Mouse (Mus musculus): Measurements from ENCODE around the gene AI481877. TPM values are rescaled to one million over a fixed set of nuclear protein-coding genes. Genes with fewer than 3 reads are reported as not detected.

AI481877 gene
- total and polyA plus RNA-seq, 3 experiments, result not detected

DNA sequence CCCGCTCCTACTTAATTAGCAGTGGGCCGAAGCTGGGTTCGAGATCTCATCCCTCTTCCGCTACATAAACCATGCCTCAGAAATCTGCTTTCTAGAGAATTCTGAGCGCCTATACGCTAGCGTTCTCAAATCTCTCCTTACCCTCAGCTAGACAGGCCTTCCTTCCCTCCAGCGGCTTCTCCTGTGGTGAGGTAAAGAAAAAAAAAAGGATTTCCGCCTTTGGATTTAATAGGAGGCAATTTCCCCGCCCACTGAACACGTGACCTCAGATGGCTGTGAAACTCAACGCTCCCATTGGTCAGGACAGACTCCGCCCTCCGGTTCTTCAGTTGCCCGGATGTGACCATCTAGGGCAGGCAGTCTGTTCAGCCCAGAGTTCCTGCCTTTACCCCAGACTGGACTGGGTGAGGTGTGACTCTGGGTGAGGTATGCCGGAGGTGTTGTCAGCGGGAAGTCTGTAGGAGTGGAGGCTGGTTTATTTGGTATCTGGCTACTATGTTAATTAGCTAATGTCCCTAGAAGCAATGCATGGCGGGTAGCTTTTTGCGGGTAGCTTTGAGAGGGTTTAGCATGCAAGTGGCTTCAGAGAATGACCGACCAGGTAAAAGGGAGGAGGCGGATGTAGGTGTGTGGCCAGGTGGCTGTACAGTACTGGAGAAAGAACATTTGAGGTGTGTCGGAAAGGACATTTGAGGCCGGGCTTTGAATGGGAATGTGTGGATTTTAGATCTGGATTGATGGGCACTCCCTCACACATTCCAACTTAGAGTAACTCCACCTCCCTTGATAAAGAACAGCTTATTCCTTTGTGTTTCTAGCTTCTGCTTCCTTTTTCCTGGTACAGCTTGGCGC, 20.9 kb downstream of the AI481877 start:
- no peak overlapping the region for H3K27ac ChIP-seq (ENCODE audit: insufficient read depth, low read depth)

GRCm38 (mm10) chr4:59108721-59109120, 30.1 kb downstream of the AI481877 start:
- Histone ChIP-seq H3K4me2 (ENCODE audit: insufficient read depth, low read depth, poor library complexity, severe bottlenecking) (no peak overlapping the region), H3K4me1 (ENCODE audit: control insufficient read depth in 1 of 2, insufficient read depth in 2 of 2) (no peaks in the 10 kb centered on the region), H3K27me3 (replicated peaks) (no peaks in the 10 kb centered on the region), H3K9ac (ENCODE audit: insufficient read depth, low read depth) (no peak overlapping the region), H3K79me2 (replicated peaks; ENCODE audit: control insufficient read depth, extremely low read depth, insufficient read depth, poor library complexity, severe bottlenecking) (no peaks in the 10 kb centered on the region), H3K36me3 (replicated peaks in 1 of 2; ENCODE audit: control insufficient read depth in 1 of 2, insufficient read depth in 1 of 2, low read length in 1 of 2) (no peaks in the 10 kb centered on the region), H3K27ac (ENCODE audit: insufficient read depth, low read depth) (no peak overlapping the region), H3K4me3 (replicated peaks in 1 of 3; ENCODE audit: low read depth in 2 of 3, low read length in 2 of 3, poor library complexity in 1 of 3) (no peak overlapping the region), H3K9me3 (replicated peaks; ENCODE audit: low read length) (no peaks in the 10 kb centered on the region)
- DNase-seq (ENCODE audit: extremely low read depth), result no peak
- in situ Hi-C loops (cut with MboI; ENCODE audit: low pct_ligation_motif_present, low pct_unique_long_range_greater_than_20kb, low sequenced_read_pairs), result loop anchor here (25.0 kb wide), 1 partner anchor 229 kb away; no protein-coding TSS in a partner anchor
- dilution Hi-C loops (cut with MboI; ENCODE audit: extremely low pct_ligation_motif_present, extremely low pct_unique_long_range_greater_than_20kb, low sequenced_read_pairs), result no loop called here
- TF ChIP-seq SIN3A (IDR thresholded peaks at IDR 0.05; ENCODE audit: low read length) (no peak), MYC (IDR thresholded peaks at IDR 0.05; ENCODE audit: low read depth, low read length) (no peak), JUN (IDR thresholded peaks at IDR 0.05; ENCODE audit: insufficient read depth, low read depth, low read length) (no peak), MAFK (IDR thresholded peaks at IDR 0.05; ENCODE audit: insufficient replicate concordance, low read length) (no peak), HCFC1 (IDR thresholded peaks at IDR 0.05; ENCODE audit: low read depth, low read length) (no peak), RCOR1 (conservative IDR thresholded peaks at IDR 0.05; ENCODE audit: low read depth, low read length) (no peak), UBTF (IDR thresholded peaks at IDR 0.05; ENCODE audit: low read depth, low read length) (no peak), PAX5 (IDR thresholded peaks at IDR 0.05; ENCODE audit: low read length) (no peak)

More for the DNA sequence above, 20.9 kb downstream of the AI481877 start:
- Histone ChIP-seq H3K4me2 (ENCODE audit: insufficient read depth, low read depth, poor library complexity, severe bottlenecking) (no peak overlapping the region), H3K4me3 (replicated peaks in 1 of 3; ENCODE audit: low read depth in 2 of 3, low read length in 2 of 3, poor library complexity in 1 of 3) (no peak overlapping the region), H3K4me1 (ENCODE audit: control insufficient read depth in 1 of 2, insufficient read depth in 2 of 2) (no peaks in the 10 kb centered on the region), H3K9ac (ENCODE audit: insufficient read depth, low read depth) (no peak overlapping the region), H3K27me3 (replicated peaks) (no peaks in the 10 kb centered on the region), H3K36me3 (replicated peaks in 1 of 2; ENCODE audit: control insufficient read depth in 1 of 2, insufficient read depth in 1 of 2, low read length in 1 of 2) (no peaks in the 10 kb centered on the region), H3K9me3 (replicated peaks; ENCODE audit: low read length) (no peaks in the 10 kb centered on the region), H3K79me2 (replicated peaks; ENCODE audit: control insufficient read depth, extremely low read depth, insufficient read depth, poor library complexity, severe bottlenecking) (no peaks in the 10 kb centered on the region)
- DNase-seq (ENCODE audit: extremely low read depth), result no peak
- in situ Hi-C loops (cut with MboI; ENCODE audit: low pct_ligation_motif_present, low pct_unique_long_range_greater_than_20kb, low sequenced_read_pairs) (loop anchor here (25.0 kb wide), 1 partner anchor 219 kb away; no protein-coding TSS in a partner anchor), dilution Hi-C loops (cut with MboI; ENCODE audit: extremely low pct_ligation_motif_present, extremely low pct_unique_long_range_greater_than_20kb, low sequenced_read_pairs) (no loop called here)
- TF ChIP-seq SIN3A (IDR thresholded peaks at IDR 0.05; ENCODE audit: low read length), result no peak

DNA sequence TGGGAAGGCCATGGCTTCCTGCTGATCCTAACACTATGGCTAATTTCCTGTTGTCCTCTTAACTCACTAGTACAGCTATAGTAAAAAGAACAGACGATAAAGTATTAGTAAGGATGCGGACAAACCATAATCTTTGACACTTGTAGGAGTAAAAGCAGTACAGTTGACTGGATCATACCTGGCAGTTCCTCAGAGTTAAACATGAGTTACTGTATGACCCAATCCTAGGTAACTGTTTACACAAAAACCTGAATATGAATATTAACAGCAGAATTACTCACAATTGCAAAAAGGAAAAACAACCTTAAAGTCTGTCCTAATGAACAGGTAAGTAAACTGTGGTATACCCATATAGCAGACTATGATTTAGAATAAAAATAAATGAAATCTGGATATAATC, 30.9 kb downstream of the AI481877 start:
- dilution Hi-C loops (cut with MboI; ENCODE audit: extremely low pct_ligation_motif_present, extremely low pct_unique_long_range_greater_than_20kb, low sequenced_read_pairs), result no loop called here
- in situ Hi-C loops (cut with MboI; ENCODE audit: low pct_ligation_motif_present, low pct_unique_long_range_greater_than_20kb, low sequenced_read_pairs), result loop anchor here (25.0 kb wide), 1 partner anchor 229 kb away; no protein-coding TSS in a partner anchor
- no peaks in the 10 kb centered on the region for H3K36me3 ChIP-seq (replicated peaks in 1 of 2; ENCODE audit: control insufficient read depth in 1 of 2, insufficient read depth in 1 of 2, low read length in 1 of 2)
- no peaks in the 10 kb centered on the region for H3K4me1 ChIP-seq (ENCODE audit: control insufficient read depth in 1 of 2, insufficient read depth in 2 of 2)
- H3K79me2 ChIP-seq (replicated peaks; ENCODE audit: control insufficient read depth, extremely low read depth, insufficient read depth, poor library complexity, severe bottlenecking), result no peaks in the 10 kb centered on the region
- no peak overlapping the region for H3K4me2 ChIP-seq (ENCODE audit: insufficient read depth, low read depth, poor library complexity, severe bottlenecking)
- no peaks in the 10 kb centered on the region for H3K9me3 ChIP-seq (replicated peaks; ENCODE audit: low read length)
- no peak overlapping the region for H3K9ac ChIP-seq (ENCODE audit: insufficient read depth, low read depth)
- H3K27me3 ChIP-seq (replicated peaks), result no peaks in the 10 kb centered on the region
- no peak for TF ChIP-seq SMC3 (IDR thresholded peaks at IDR 0.05; ENCODE audit: low read depth, low read length)
- no peak overlapping the region for H3K27ac ChIP-seq (ENCODE audit: insufficient read depth, low read depth)
- DNase-seq (ENCODE audit: extremely low read depth), result no peak
- H3K4me3 ChIP-seq (replicated peaks in 1 of 3; ENCODE audit: low read depth in 2 of 3, low read length in 2 of 3, poor library complexity in 1 of 3), result no peak overlapping the region

All from CH12.LX (cell line).